Mouse (Mus musculus) brain, embryonic 18.5 days (tissue): ENCODE data around the gene Mapk8ip1.

Source experiments
- DNase-seq: peaks from one replicate; pipeline ENCODE4 v3.0.0-alpha.2; 2012; ENCODE audit warnings: low read depth, low spot score

The Mapk8ip1 gene

GRCm38 (mm10) chr2:92391116-92391515, 9.9 kb downstream of the Mapk8ip1 start:
- DNase-seq: no peak

GRCm38 (mm10) chr2:92390206-92390930, 10.7 kb downstream of the Mapk8ip1 start:
- no peak for DNase-seq

GRCm38 (mm10) chr2:92389645-92390044, 11.4 kb downstream of the Mapk8ip1 start:
- DNase-seq: no peak

- peak; percentile 90 for DNase-seq
Observed at GRCm38 (mm10) chr2:92388891-92389641, 12.0 kb downstream of the Mapk8ip1 start.

GRCm38 (mm10) chr2:92388081-92388517, 13.0 kb downstream of the Mapk8ip1 start:
- DNase-seq: no peak

GRCm38 (mm10) chr2:92387646-92388045, 13.4 kb downstream of the Mapk8ip1 start:
- no peak for DNase-seq

GRCm38 (mm10) chr2:92386821-92387570, 14.1 kb downstream of the Mapk8ip1 start:
- DNase-seq: no peak

GRCm38 (mm10) chr2:92385113-92386051, 15.7 kb downstream of the Mapk8ip1 start:
- DNase-seq: no peak

- DNase-seq: no peak
Observed at GRCm38 (mm10) chr2:92384101-92384500, 17.0 kb downstream of the Mapk8ip1 start.

- no peak for DNase-seq
Observed at GRCm38 (mm10) chr2:92382759-92383158, 18.3 kb downstream of the Mapk8ip1 start.

GRCm38 (mm10) chr2:92381901-92382588, 19.0 kb downstream of the Mapk8ip1 start, which contains the start of gene 1700029I15Rik:
Gene 1700029I15Rik (plus strand): TSS chr2:92382538.
- no peak for DNase-seq

GRCm38 (mm10) chr2:92381161-92381560, 19.9 kb downstream of the Mapk8ip1 start:
- no peak for DNase-seq

- no peak for DNase-seq
Observed at GRCm38 (mm10) chr2:92380495-92381050, 20.5 kb downstream of the Mapk8ip1 start.

- no peak for DNase-seq
Observed at GRCm38 (mm10) chr2:92379783-92380494, 21.1 kb downstream of the Mapk8ip1 start.

GRCm38 (mm10) chr2:92377320-92377719, 23.7 kb downstream of the Mapk8ip1 start:
- no peak for DNase-seq

- no peak for DNase-seq
Observed at GRCm38 (mm10) chr2:92376300-92376699, 24.8 kb downstream of the Mapk8ip1 start.

- no peak for DNase-seq
Observed at GRCm38 (mm10) chr2:92375788-92376187, 25.3 kb downstream of the Mapk8ip1 start.

GRCm38 (mm10) chr2:92375099-92375623, 25.9 kb downstream of the Mapk8ip1 start:
- DNase-seq: peak; percentile 98

- DNase-seq: peak; percentile 47
Observed at GRCm38 (mm10) chr2:92374514-92374913, 26.5 kb downstream of the Mapk8ip1 start, which contains the start of the genes Pex16 and Large2. Gene Pex16 (plus strand): TSS chr2:92374676. Gene Large2 (minus strand): TSS chr2:92374869.
